Mouse (Mus musculus): Measurements from ENCODE around the gene Smad5. TPM values are rescaled to one million over a fixed set of nuclear protein-coding genes. Genes with fewer than 3 reads are reported as not detected.

Smad5 gene
- total RNA-seq, 2 experiments from 2014 or later: 22.6 to 72.0 TPM

- ATAC-seq (replicated peaks; ENCODE audit: poor library complexity): no peak
These were observed 49.8 kb downstream of the Smad5 start for GRCm38 (mm10) chr13:56752474-56753191.

DNA sequence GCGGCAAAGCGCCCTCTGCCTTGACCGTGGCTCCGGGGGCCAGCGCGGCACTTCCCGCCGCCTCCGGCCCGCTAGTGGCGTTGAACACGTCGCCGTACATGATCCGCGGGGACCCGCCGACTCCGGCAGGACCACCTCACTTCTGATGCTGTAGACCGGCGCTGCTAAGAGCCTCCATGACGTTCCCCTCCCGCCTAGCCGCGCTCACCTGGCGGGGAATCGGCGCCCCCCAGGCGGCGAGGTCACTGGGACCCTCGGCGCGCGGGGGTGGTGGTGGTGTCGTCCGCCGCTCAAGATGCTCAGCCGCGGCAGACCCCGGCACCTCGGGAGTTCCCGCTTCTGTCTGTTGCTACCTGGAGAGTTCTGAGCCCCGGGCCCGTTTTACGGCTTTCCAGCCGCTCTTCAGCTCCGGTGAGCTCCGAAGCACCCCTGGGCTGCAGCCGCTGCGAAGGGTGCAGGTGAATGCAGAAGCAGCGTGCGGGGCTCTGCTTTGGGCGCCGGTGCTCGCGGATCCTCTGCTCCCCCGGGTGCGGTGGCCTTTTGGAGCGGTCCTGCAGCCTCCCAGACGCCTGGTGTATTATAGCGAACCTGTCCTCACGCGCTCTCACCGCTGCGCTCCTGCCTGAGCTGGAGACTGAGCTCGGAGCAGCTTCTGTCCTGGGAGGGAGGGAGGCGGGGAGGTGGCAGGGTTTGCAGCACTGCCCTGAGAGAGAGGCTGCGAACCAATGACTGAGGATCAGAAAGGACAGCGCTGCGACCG, 50.6 kb downstream of the Smad5 start, which contains the start of gene Gm45623:
Gm45623 (minus strand) TSS at position 636 of the 760 bp plus-strand sequence.
- no peak for ATAC-seq (replicated peaks; ENCODE audit: poor library complexity)

DNA sequence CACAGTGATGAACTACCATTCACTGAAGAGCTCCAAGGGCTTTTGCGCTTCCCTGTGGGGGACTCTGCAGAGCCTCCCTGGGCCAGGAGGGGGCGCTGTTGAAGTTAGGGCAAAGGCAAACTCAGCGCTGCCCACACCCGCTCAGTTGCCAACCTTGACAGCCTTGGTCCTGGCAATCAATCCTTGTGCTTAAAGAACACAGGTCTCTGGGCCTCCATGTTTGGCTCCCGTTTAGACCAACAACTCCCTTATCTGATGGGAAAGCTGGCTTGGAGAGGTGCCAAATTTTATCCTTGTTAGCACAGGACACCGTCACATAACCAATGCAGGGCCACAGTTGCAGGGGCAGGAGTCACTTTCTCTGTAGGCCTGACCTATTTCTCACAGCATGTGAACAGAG, 53.1 kb downstream of the Smad5 start:
- ATAC-seq (replicated peaks; ENCODE audit: poor library complexity): no peak; the same call in 1 of the 2 replicates

GRCm38 (mm10) chr13:56757201-56757600, 54.4 kb downstream of the Smad5 start:
- ATAC-seq (replicated peaks; ENCODE audit: poor library complexity): no peak

DNA sequence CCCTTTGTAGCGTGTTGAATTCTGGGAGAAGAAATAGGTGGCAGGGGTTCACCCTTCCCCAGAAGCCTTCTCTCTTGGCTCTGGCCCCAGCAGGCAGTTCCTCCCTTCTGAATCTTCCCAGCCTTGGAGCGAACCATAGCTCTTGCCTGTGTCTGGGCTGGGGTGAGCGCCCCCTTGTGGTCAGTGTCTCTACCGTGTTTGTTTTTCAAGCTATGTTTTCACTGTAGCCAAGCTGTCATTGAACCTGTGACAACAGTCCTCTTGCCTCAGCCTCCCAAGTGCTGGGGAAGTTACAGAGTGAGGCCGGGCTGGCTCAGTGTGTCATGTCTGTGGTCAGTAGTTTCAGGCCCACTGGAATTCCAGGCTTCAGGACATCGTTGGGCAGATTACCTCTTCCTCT, 55.7 kb downstream of the Smad5 start:
- peak; percentile 82 for ATAC-seq (replicated peaks; ENCODE audit: poor library complexity)

DNA sequence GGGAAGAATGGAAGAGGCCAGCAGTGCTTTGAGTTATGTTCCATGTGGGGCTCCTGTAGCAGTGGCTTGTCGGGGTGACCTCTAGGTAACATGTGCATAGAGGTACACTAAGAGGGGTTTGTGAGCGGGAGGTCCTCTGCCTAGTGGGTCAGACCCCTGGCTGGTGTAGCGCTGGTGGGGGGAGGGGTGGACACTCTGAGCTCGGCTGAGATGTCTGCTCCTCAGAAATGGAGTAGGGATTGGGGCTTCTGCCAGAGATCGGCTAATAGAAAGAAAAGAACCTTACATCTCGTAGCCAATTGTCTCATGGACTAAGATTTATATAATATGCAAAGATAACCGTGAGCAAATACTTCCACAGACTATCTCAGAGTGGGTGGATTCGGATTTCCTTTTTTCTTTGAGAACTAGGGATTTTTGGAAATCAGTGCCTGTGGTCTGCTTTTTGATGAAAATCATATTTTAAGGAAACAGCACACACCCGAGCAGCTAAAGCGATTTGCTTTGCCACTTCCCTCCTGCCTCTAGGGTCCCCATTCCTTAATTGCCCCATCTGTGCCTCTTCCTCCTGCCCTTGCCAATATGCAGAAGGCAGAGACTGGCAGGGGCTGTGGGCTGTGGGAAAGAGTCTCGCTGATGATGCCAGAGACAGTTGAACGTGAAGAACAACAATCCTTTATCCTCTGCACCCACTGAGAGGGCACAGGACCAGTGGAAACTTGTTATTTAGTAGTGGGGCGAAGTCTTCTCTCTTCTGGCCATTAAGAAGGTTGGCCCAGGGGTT, 59.8 kb downstream of the Smad5 start:
- ATAC-seq (replicated peaks; ENCODE audit: poor library complexity): no peak

DNA sequence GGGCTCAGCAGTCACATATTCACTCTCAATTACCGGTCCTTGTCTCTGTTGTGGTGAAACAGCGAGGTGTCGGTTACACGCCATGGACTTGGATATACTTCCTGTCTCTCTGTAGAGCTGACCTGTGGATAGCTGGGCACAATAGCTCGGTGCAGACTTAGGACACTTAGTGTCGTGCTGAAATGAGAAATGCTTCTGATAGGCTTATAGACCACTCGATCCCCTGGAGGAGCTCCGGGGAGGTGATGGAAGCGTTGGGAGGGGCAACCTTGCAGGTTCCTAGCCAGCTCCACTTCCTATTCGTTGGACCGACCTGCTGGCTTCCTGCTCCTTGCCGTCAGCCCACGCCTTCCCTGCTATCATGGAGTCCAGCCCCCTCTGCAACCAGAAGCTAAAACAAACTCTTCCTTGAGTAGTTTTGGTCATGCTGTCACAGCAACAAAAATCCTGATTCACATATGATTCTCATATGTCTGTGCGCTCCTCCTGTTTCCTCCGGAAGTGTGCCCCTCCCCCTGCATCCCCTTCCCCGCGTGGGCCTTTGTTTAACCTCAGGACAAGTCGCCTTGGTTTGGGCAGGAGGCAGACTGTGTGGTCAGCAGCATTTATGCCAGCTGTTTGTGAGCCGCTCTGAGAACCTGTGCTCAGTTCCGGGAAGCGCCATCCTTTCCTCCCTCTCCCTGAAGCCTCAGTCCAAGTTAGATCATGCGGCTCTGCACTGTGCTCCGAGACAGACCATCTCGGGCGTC, 62.6 kb downstream of the Smad5 start:
- peak; percentile 82 for ATAC-seq (replicated peaks; ENCODE audit: poor library complexity)

DNA sequence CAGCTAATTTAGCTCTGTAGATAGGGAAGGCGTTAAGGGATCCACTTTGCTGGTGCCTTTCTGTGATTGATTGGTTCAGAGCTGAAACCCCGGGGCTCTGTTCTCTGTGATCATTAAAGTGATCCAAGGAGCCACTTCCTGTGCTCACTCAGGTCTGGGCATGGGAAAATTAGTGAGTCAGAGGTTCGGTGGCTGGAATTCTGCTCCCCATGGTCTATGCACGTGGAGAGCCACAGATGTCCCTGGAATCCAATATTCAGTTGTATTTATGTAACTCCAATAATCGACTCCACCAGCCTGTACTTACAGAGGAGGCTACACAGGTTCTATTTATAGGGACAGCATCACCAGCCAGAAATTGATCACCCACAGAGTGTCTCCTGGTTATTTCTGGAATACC, 63.4 kb downstream of the Smad5 start:
- no peak for ATAC-seq (replicated peaks; ENCODE audit: poor library complexity)

DNA sequence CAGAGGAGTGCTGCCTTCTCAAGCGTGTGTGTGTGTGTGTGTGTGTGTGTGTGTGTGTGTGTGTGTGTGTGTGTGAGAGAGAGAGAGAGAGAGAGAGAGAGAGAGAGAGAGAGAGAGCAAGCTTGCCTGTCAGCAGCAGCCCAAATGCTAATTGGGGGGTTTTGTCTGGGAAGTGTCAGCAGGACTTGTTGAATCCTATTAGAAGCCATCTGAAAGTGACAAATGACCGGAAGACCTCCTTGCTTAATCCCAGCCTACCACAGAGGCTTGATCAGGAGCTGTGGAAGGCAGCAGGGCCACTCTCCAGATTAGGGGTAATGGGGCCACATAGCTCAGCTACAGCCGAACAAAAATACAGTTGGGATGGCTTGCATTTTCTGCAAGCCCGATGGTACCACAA, 66.6 kb downstream of the Smad5 start:
- no peak for ATAC-seq (replicated peaks; ENCODE audit: poor library complexity)

- ATAC-seq (replicated peaks; ENCODE audit: poor library complexity): no peak
These were observed 67.3 kb downstream of the Smad5 start for GRCm38 (mm10) chr13:56770136-56770578.

GRCm38 (mm10) chr13:56770786-56771185, 68.0 kb downstream of the Smad5 start:
- ATAC-seq (replicated peaks; ENCODE audit: poor library complexity): no peak

DNA sequence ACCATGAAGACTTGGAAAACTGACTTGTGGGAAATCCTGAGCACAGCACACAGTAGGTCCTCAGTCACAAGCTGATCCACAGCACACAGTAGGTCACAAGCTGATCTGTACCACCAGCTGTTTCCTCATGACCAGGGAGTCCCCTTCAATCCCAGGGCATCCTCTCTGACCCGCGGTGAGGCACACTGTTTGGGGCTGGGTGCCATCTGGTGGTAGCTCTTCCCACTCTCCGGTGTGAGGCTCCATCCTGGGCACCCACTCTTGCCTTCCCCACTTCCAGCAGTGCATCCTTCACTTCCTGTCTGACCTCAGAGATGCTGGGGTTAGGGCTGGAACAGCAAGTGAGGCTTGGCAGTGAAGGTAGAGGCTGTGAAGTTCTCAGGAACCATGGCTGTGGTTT, 69.8 kb downstream of the Smad5 start:
- no peak for ATAC-seq (replicated peaks; ENCODE audit: poor library complexity)

GRCm38 (mm10) chr13:56773262-56773870, 70.6 kb downstream of the Smad5 start:
- no peak for ATAC-seq (replicated peaks; ENCODE audit: poor library complexity)

DNA sequence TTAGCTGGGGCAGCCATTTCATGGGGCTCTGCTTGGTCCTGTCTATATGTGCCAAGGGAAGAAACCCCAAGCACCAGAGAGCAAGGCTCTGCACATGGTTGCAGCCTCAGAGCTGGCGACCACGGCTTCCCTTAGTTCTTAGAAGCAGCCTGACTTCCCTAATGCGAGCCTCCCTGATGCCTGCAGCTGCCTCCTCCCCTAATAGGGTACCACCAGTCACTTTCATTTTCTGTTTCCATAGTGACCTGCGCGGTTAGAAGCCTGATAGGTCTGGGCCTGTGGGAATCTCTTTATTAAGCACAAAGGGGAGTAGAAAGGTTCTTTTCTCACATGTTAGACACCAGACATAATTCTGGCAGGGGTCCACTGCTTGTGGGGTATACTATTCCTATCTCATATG, 71.5 kb downstream of the Smad5 start:
- ATAC-seq (replicated peaks; ENCODE audit: poor library complexity): peak; percentile 86

DNA sequence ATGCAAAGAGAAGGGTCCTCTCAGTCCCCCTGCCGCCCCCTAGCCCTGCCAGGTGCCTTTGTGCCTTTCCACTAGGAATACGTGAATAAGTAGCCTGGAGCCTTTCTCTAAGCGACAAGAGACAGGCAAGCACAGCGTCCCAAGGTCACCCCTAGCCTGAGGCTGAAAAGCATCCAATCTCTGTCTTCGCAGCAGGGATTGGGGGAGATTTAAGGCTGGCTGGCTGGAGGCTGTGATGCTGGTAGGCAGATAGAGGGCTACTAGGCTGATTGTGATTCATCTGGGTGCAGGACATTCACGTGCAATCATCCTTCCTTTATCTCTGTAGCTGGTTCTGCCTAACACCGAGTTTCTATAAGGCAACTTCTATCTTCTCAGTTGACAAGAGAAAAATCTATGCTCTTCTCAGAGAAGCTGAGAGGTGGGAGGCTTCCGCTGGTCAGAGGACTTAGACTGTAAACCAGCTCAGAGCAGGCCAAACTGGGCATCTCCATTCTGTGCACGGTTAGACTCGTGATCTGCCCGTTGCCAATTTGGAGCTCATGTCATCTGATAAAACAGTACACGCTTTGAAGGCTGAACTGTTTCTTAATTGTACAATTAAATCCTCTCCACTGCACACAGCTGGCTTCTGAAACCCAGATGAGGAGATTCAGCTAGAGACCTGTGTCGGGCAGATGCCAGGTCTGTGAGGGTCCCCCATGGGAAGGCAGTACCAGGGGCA, 78.1 kb downstream of the Smad5 start:
- no peak for ATAC-seq (replicated peaks; ENCODE audit: poor library complexity)

- ATAC-seq (replicated peaks; ENCODE audit: poor library complexity): no peak
These were observed 78.9 kb downstream of the Smad5 start for GRCm38 (mm10) chr13:56781697-56782096.

- no peak for ATAC-seq (replicated peaks; ENCODE audit: poor library complexity)
These were observed 79.8 kb downstream of the Smad5 start for GRCm38 (mm10) chr13:56782621-56783020.

- ATAC-seq (replicated peaks; ENCODE audit: poor library complexity): no peak
These were observed 87.9 kb downstream of the Smad5 start for GRCm38 (mm10) chr13:56790683-56791082.
